Mouse (Mus musculus) right cerebral cortex, postnatal 4 days (tissue): ENCODE measurements at regions not wholly inside any gene's neighbourhood (a gene's known extent, or its start where the extent isn't known, plus 50 kb on each side); places are given as distances from the start of the nearest gene placed in this dataset.

ENCODE experiments used
- DNase-seq: peaks from one replicate; pipeline ENCODE4 v3.0.0-alpha.2; 2022

DNA sequence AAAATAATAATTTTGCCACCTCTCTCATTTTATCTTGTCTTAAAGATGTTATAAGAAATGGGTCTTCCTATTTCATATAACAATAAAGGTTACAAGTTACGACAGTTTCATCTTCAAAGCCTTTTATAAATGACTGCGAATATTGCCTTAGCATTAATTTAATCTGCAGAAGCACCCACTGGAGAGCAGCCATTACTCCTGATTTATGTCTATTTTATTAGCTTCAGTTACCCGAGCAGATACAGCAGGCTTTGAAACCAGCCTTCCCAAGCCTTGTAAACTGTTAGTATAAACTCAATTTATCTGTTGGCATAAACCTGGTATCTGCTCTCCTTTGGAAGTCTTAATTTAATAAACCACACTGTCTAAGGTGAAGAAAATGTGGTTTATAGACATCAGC lies 2851.6 kb upstream of the Gm6569 start:
- DNase-seq: no peak

DNA sequence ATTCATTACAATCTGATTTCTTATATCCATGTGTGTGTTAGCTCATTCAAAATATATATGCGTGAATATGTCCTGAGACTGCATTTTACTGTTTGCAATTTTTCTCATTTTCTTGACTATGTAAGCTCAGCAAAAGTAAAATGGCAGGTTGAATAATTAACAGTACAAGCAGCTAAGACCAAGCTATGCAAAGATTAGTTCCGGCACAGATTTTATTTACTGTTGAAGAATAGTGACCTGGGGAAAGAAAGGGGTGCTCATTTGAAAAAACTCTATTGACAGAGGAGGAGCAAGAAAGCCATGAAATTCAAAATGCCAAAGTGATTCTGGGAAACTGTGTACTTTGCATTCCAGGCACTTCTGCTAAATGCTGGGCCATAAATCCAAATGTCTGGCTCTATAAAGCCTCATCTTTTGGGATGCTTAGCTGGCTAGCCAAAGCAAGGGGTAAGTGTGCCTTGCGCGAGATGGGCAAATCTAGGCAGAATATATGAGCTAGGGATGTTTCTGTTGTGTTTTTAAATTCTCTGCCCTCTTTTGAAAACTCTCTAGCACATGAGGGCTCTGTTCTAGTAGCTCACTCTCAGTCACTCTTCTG lies 2846.3 kb upstream of the Gm6569 start:
- no peak for DNase-seq

DNA sequence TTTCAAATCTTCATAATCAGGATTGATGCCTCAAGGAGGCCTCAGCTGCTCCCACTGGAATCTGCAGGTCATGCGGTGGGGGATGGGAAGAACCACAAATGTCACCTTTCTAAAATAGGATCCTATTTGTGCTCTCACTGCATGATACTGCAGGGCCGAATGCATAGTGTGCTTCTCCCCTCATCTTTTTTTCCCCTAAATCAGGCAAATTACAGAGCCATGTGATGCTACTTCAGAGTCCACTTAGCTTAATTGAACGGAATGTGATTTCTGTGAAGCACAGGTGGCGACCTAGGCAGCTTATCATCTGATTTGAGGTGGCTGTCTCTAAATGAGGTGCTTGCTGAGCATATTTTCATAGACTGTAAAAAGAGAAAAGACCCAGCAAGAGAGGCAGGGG lies 2841.0 kb upstream of the Gm6569 start:
- no peak for DNase-seq

GRCm38 (mm10) chr15:71010362-71010761 lies 2824.0 kb upstream of the Gm6569 start:
- DNase-seq: no peak

- no peak for DNase-seq
Measured at GRCm38 (mm10) chr15:71010773-71011172, 2823.6 kb upstream of the Gm6569 start.

DNA sequence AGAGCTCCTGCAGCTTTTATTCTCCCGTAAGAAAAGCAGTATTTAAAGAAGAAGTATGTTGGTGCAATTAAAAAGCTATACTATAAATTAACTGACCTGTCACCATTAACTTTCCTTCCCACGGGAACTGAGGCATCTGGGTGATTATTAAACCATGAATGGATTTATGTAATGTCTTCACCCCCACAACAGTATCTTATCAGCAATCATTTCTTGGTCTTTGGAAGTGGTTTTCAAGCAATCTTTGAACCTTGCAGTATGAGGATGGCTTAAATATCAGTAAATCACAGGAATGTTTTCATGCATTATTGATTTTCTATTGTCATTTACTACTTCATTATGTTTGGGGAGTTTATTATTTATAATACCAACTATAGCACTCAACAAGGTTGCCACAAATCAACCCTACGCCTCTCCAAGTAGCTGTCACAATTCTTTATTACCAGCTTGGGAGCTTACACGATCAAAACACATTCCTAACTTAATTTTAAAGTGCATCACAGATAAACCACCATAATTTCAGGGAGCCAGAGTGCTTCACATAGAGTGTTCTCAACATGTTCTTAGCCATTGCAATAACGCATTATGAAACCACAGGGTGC lies 2780.0 kb upstream of the Gm6569 start:
- DNase-seq: no peak

DNA sequence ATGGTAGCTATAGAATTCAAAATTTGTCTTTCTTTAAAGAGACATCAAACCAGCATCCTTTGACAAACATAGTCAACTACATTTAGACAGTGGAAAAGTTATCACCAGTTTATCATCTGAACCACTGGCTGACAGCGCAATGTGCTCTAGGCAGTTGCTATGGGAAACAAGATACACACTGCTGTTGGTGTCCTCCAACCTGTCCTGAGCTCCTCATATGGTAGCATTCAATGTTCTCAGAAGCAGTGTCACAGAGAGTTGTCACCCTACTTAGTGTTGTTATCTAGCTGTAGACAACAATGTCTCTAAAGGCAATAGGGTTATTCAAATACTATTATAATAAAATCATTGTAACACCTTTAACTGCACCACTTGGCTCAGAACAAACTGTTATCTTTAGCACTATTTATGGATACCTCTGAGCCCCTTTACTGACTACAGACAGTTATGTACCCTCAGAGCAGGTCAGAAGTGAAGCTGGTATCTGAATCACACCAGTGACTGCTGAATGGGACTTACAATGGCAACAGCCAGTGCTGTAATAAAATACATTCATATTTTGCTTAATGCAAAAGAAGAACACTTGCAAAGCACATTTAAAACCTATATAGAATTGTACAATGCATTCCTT lies 2747.9 kb upstream of the Gm6569 start:
- DNase-seq: no peak

DNA sequence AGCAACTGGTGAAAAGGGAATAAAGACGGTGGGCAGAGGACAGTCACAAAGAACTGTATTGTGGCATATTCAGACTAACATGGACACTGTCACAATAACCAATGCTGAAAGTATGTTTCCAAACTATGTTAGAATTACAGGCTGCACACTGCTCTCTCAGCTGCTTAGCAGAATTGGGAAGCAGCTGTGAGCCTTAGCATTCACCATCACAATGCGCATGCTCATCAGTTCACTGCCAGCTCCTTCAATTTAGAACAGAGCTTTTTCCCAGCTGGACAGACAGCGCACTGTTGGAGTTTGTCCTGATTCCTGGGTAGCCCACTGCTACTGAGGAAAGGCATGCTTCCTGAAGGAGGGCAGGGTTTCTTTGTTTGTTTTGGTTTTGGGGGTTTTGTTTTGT lies 2735.2 kb upstream of the Gm6569 start:
- DNase-seq: peak; percentile 10

DNA sequence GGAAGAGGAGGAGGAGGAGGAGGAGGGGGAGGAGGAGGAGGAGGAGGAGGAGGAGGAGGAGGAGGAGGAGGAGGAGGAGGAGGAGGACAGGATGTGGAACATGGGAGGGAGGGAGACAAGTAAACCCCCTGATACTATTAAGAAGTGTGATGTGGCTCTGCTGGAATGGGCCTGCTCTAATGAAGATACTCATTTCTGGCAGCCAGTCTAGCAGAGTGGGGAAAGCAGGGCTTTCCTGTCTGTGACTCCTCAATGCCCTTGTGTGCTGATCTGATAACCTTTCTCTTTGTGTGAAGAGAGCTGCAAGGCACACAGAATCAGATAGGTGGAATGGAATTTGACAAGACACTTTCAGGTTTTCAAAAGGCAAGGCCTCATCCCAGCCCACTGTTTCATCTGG lies 2704.6 kb upstream of the Gm6569 start:
- DNase-seq: no peak

GRCm38 (mm10) chr15:71157680-71158079 lies 2676.7 kb upstream of the Gm6569 start:
- peak; percentile 10 for DNase-seq

GRCm38 (mm10) chr15:71162097-71162496 lies 2672.3 kb upstream of the Gm6569 start:
- no peak for DNase-seq

DNA sequence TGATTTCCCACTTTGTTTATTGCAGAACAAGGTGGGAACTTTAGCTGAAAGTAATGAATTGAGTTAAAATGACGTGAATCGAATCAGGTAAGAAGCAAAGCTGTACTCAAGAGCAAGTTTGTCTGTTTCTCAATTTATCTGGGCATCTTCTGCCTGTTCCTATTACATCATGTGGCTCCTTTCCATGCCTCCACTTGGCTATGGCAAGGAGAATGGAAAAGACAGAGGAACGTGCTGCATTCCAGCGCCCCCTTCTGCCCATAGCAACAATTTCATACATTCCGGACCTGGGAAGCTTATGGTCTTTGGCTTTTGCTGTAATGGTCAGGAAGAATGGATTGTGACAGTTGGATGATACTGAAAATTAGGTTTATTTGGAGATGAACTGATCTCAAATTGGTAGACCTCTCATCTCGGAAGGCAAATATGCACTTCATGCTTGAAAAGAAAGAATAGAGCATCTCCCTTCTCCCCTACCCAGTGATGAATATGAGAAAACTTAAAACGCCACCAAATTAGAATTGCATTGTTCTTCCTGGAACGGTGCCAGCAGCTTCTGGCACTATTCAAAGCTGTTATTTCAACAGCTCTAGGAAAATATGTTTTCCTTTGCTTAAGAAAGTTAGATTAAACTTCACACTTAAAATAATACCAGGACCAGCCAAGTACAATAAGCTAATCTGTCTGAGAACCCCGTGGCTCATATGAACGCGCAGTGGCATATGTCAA lies 2639.2 kb upstream of the Gm6569 start:
- DNase-seq: peak; percentile 73

- DNase-seq: peak; percentile 99
Measured at GRCm38 (mm10) chr15:71240647-71241351, 2593.6 kb upstream of the Gm6569 start.

DNA sequence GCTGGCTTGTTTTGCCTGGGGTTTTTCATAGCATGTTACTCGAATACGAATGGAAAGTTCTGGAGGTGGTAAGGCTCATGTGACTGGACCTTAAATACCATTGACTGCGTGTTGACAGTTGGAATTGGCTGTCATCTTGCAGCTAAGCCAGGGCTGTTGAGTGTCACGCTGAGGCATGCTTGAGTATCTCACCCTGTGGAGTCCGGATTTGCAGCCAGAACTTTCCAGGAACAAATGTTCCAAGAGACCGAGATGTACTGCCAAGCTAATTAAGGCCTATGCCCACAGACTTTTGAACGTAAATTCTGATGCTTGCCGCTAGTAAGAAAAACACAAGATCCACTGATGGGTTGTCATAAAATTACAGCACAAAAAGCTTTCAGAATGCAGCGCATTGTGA lies 2590.8 kb upstream of the Gm6569 start:
- DNase-seq: no peak

- no peak for DNase-seq
Measured at GRCm38 (mm10) chr15:71275876-71276565, 2558.3 kb upstream of the Gm6569 start.

- no peak for DNase-seq
Measured at GRCm38 (mm10) chr15:71276566-71276912, 2557.8 kb upstream of the Gm6569 start.

DNA sequence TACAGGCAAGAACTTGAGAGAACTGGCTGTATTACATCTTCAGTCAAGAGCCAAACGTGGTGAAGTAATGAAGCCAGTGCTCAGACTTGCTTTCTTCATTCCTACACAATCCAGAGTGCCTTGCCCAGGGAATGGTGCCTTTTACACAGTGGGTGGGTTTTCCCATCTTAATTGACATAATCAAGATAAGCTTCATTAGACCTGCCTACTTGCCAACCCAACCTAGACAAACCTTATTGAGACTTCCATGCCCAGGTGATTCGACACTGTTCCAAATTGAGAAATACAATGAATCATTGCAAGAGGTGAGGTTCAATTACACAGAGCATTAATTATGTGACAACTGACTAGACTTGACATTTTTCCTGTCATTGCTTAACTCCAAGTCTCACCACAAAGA lies 2557.0 kb upstream of the Gm6569 start:
- no peak for DNase-seq

GRCm38 (mm10) chr15:71283775-71284174 lies 2550.6 kb upstream of the Gm6569 start:
- DNase-seq: no peak

DNA sequence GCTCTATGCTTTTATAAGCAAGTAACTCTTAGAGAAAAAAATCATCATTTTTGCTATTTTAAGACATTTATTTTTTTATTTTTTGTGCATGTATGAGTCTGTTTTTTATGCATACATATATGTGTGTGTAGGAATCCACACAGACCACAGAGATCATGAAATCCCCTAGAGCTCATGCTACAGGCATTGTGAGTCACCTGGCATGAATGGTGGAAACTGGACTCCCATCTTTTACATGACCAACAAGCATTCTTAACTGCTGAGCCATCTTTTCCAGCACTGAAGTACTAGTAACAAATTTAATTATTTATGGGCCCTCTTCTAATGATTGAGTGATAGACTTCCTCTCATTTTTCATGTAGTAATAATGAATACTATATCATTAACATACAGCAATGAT lies 2531.8 kb upstream of the Gm6569 start:
- no peak for DNase-seq

DNA sequence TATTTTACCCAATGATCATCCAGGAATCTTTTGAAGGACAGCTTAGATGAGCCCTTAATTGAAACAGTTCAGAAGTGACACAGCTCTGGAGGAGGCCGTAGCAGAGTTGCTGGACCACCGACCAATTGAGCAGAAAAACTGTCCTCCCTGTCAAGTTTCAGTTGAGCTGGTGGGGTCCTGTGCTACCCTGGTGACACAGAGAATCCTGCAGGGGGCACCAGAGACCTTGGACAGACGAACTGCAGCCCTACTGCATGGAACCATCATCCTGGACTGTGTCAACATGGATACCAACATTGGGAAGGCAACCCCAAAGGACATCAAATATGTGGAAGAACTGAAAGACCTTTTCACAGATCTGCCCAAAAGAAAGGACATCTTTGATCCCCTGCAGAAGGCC lies 2524.1 kb upstream of the Gm6569 start:
- no peak for DNase-seq

DNA sequence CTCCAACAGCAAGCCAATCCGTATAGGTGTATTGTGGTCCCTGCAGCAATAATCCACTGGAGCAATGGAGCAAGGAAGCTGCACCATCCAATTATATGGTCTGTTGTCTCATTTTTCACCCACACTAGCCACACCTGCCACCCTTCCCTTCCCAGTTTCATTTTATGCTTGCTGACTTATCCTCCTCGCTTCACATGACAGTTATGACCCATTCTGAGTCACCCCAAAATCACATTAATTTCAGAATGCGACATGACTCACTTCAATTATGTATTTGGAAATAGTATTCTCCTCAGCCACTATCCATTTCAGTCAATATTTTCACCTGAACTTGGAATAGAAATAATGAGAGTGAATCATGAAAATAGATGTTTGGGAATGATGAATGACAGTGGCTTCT lies 2507.8 kb upstream of the Gm6569 start:
- no peak for DNase-seq

- DNase-seq: no peak
Measured at GRCm38 (mm10) chr15:71358189-71358790, 2476.1 kb upstream of the Gm6569 start.
